Comparison of ENCODE assay signal across 21 mouse cellular contexts in genomic region chr11:66400036-66400435, GRCm38 (mm10).
DNase-seq lines count a peak whose midpoint lies in the region; ATAC-seq and TF ChIP-seq lines count a peak whose summit lies in the region.
"Had no signal": no experiment of that assay in that cellular context is flagged by ENCODE, and none has a peak within 500 bp of the region (broad histone marks: within the 10 kb centered on the region; RNA-seq: fewer than 3 reads in every experiment).

No protein-coding gene starts in this region.

- H3K4me2 ChIP-seq in lung, postnatal 0 days (replicated peaks; ENCODE audit: low read depth, low read length), result no peak overlapping the region
- no peak overlapping the region for H3K4me2 ChIP-seq in hindbrain, embryonic 16.5 days (ENCODE audit: low read length)
- no peak overlapping the region for H3K4me2 ChIP-seq in intestine, embryonic 16.5 days (ENCODE audit: low read depth, low read length)
- H3K4me2 ChIP-seq: heart, embryonic 15.5 days; midbrain, embryonic 13.5 days; neural tube, embryonic 12.5 days had no signal

- WGBS in lung, postnatal 0 days, result 66% methylated on average over 7 of the region's 7 CpGs
- 35% methylated on average over 7 of the region's 7 CpGs for WGBS in hindbrain, embryonic 16.5 days
- WGBS in intestine, embryonic 16.5 days, result 67% methylated on average over 7 of the region's 7 CpGs

- no peak overlapping the region for H3K27ac ChIP-seq in gastrocnemius, adult 2 months
- no peak overlapping the region for H3K27ac ChIP-seq in lung, postnatal 0 days (ENCODE audit: low read length)
- no peak overlapping the region for H3K27ac ChIP-seq in hindbrain, embryonic 16.5 days (ENCODE audit: low read depth, low read length)
- no peak overlapping the region for H3K27ac ChIP-seq in intestine, embryonic 16.5 days (ENCODE audit: low read length)
- H3K27ac ChIP-seq: heart, embryonic 15.5 days; midbrain, embryonic 13.5 days; neural tube, embryonic 12.5 days had no signal

- intact Hi-C loops in gastrocnemius, postnatal 14 days (cut with DNase I; ENCODE audit: low total_unique reads), result no loop called here
- intact Hi-C loops in gastrocnemius, adult 2 months (cut with DNase I), result no loop called here

- H3K4me3 ChIP-seq in gastrocnemius, adult 2 months, result no peak overlapping the region
- no peak overlapping the region for H3K4me3 ChIP-seq in lung, postnatal 0 days (ENCODE audit: low read depth, low read length)
- no peak overlapping the region for H3K4me3 ChIP-seq in hindbrain, embryonic 16.5 days (ENCODE audit: low read length)
- no peak overlapping the region for H3K4me3 ChIP-seq in intestine, embryonic 16.5 days (ENCODE audit: low read length)
- H3K4me3 ChIP-seq: heart, embryonic 15.5 days; midbrain, embryonic 13.5 days; neural tube, embryonic 12.5 days had no signal

- TF ChIP-seq EP300 in lung, postnatal 0 days (IDR thresholded peaks at IDR 0.05), result no peak

- H3K9ac ChIP-seq in lung, postnatal 0 days (replicated peaks; ENCODE audit: low read depth), result no peak overlapping the region
- no peak overlapping the region for H3K9ac ChIP-seq in hindbrain, embryonic 16.5 days (ENCODE audit: low read depth, low read length)
- no peak overlapping the region for H3K9ac ChIP-seq in intestine, embryonic 16.5 days (ENCODE audit: low read depth, low read length)
- H3K9ac ChIP-seq: forebrain, postnatal 0 days; heart, embryonic 15.5 days; midbrain, embryonic 13.5 days; neural tube, embryonic 12.5 days had no signal

- DNase-seq in gastrocnemius, postnatal 14 days, result peak; percentile 5
- DNase-seq in gastrocnemius, adult 2 months, result no peak
- DNase-seq in lung, postnatal 0 days (ENCODE audit: low spot score), result peak; percentile 8
- DNase-seq in lung, postnatal 25 days (ENCODE audit: low spot score), result no peak
- peak; percentile 14 for DNase-seq in retina, embryonic 14.5 days (ENCODE audit: low spot score)
- DNase-seq: adrenal gland, adult 2 months; cerebellum, adult 18-20 months; cerebellum, postnatal 14 days; forebrain, postnatal 0 days; heart, postnatal 36 days; kidney, adult 2 months; kidney, postnatal 14 days; layer of hippocampus, postnatal 36 days; right cerebral cortex, postnatal 25 days; spleen, adult 18-20 months had no signal

- H3K4me1 ChIP-seq in lung, postnatal 0 days (ENCODE audit: insufficient read depth, low read depth, low read length), result no peaks in the 10 kb centered on the region
- H3K4me1 ChIP-seq in hindbrain, embryonic 16.5 days (ENCODE audit: control insufficient read depth, insufficient read depth, low read depth, low read length), result no peaks in the 10 kb centered on the region
- H3K4me1 ChIP-seq in intestine, embryonic 16.5 days (ENCODE audit: control insufficient read depth, insufficient read depth, low read length), result no peaks in the 10 kb centered on the region
- H3K4me1 ChIP-seq: heart, embryonic 15.5 days; neural tube, embryonic 12.5 days had no signal

- TF ChIP-seq CTCF in gastrocnemius, adult 2 months (IDR thresholded peaks at IDR 0.05), result no peak
- TF ChIP-seq CTCF in lung, postnatal 0 days (IDR thresholded peaks at IDR 0.05), result no peak

- no peaks in the 10 kb centered on the region for H3K36me3 ChIP-seq in lung, postnatal 0 days (ENCODE audit: insufficient read depth, low read length)
- H3K36me3 ChIP-seq in hindbrain, embryonic 16.5 days (ENCODE audit: control insufficient read depth, insufficient read depth, low read length), result no peaks in the 10 kb centered on the region
- no peaks in the 10 kb centered on the region for H3K36me3 ChIP-seq in intestine, embryonic 16.5 days (ENCODE audit: control insufficient read depth, insufficient read depth, low read length)
- H3K36me3 ChIP-seq: heart, embryonic 15.5 days; midbrain, embryonic 13.5 days; neural tube, embryonic 12.5 days had no signal

- no peaks in the 10 kb centered on the region for H3K9me3 ChIP-seq in lung, postnatal 0 days (ENCODE audit: low read length)
- H3K9me3 ChIP-seq in hindbrain, embryonic 16.5 days (ENCODE audit: control insufficient read depth, low read length), result no peaks in the 10 kb centered on the region
- no peaks in the 10 kb centered on the region for H3K9me3 ChIP-seq in intestine, embryonic 16.5 days (ENCODE audit: control insufficient read depth, low read length)
- H3K9me3 ChIP-seq: heart, embryonic 15.5 days; midbrain, embryonic 13.5 days; neural tube, embryonic 12.5 days had no signal

- no peak for ATAC-seq in lung, postnatal 0 days
- ATAC-seq in hindbrain, embryonic 16.5 days, result peak; percentile 30; the same call in 1 of the 2 replicates
- ATAC-seq in intestine, embryonic 16.5 days, result no peak
- ATAC-seq: forebrain, postnatal 0 days; inflammation-experienced regulatory T-cells, adult 6 months; midbrain, embryonic 13.5 days had no signal

- H3K27me3 ChIP-seq in lung, postnatal 0 days (replicated peaks; ENCODE audit: insufficient read depth, low read length), result no peaks in the 10 kb centered on the region
- no peaks in the 10 kb centered on the region for H3K27me3 ChIP-seq in hindbrain, embryonic 16.5 days (replicated peaks; ENCODE audit: control insufficient read depth, insufficient read depth, low read length)
- no peaks in the 10 kb centered on the region for H3K27me3 ChIP-seq in intestine, embryonic 16.5 days (replicated peaks; ENCODE audit: control insufficient read depth, insufficient read depth, low read length)
- H3K27me3 ChIP-seq: heart, embryonic 15.5 days; midbrain, embryonic 13.5 days; neural tube, embryonic 12.5 days had no signal

Comparison
In these comparisons a context has a peak if more than half of its experiments do, and no peak if none do; other contexts are left out.
1. DNase-seq: peak in gastrocnemius, postnatal 14 days (single experiment), lung, postnatal 0 days (single experiment) and retina, embryonic 14.5 days (single experiment); none in gastrocnemius, adult 2 months (single experiment) and lung, postnatal 25 days (single experiment).